Mouse (Mus musculus) urinary bladder, adult 2 months (tissue): ENCODE results near the gene Acbd5. TPM values are rescaled to one million over a fixed set of nuclear protein-coding genes. Genes with fewer than 3 reads are reported as not detected.
"Not testable (repeated sequence)": the region's sequence is repeated elsewhere in the genome, so short reads cannot be mapped to it uniquely, and the experiment has no call there.

Source experiments
- DNase-seq: peaks from one replicate; pipeline ENCODE4 v3.0.0; 2022; ENCODE audit warnings: low spot score
- polyA plus RNA-seq: library from polyadenylated mRNA; depleted of rRNA; stranded (reverse); fragments of >200 nt; gene quantifications from 2 replicates; pipeline ENCODE4 v1.2.3, GENCODE M21; 2012; rRNA removed

The Acbd5 gene
- 20.3 and 23.0 TPM in 2 replicates for polyA plus RNA-seq

GRCm38 (mm10) chr2:23067552-23068369 is at the start of gene Acbd5:
TSS of gene Acbd5 (plus strand) at chr2:23068167.
- peak; percentile 85 for DNase-seq

DNA sequence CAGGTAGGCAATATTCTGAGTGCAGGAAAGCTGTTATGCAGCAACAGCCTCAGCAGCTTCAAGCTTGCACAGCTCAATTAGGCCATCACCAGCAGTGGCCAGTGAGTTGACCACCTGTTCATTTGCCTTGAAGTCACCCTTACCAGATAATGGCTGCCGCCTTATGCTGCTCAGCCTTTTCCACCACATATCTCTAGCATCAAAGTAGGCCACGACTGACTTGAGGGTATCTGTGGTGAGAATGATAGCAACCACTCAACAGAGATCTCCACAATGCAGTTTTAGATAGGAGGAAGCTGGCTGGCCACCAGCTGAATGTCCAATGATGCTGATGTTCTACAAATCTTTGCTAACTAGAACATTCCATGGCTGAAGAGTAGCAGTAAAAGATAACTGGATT is 48.8 kb upstream of the Acbd5 start:
- no peak for DNase-seq

GRCm38 (mm10) chr2:23021320-23021719 is 46.6 kb upstream of the Acbd5 start:
- DNase-seq: no peak

GRCm38 (mm10) chr2:23021721-23022120 is 46.2 kb upstream of the Acbd5 start:
- no peak for DNase-seq

- no peak for DNase-seq
Measured at GRCm38 (mm10) chr2:23023023-23023422, 44.9 kb upstream of the Acbd5 start.

DNA sequence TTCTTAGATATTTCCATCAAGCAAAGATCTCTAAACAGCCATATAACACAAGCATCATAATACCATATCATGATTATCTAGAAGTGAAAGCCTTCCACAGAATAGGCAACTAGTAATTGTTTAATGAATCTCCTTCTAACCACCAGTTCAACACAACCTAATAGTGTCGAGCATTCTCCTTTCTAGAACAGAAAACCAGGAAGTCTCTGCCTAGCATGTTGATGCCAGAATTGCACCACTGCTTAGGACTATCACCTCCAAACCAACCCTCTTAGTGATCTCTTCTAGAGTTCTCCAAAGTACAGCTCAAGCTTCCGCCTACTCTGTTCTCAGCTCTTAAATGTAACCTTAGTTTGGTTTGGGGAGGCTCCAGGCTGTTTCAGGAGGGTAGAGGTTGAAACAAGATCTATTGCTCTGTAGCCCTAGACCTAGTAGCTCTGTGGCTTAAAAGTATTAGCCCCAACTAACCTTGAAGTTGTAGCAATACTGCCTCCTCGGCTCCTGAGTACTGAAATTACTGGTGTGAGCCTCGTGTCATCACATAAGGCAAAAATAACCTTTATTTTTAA is 44.2 kb upstream of the Acbd5 start:
- DNase-seq: no peak

- no peak for DNase-seq
Measured at GRCm38 (mm10) chr2:23026379-23026778, 41.6 kb upstream of the Acbd5 start.

DNA sequence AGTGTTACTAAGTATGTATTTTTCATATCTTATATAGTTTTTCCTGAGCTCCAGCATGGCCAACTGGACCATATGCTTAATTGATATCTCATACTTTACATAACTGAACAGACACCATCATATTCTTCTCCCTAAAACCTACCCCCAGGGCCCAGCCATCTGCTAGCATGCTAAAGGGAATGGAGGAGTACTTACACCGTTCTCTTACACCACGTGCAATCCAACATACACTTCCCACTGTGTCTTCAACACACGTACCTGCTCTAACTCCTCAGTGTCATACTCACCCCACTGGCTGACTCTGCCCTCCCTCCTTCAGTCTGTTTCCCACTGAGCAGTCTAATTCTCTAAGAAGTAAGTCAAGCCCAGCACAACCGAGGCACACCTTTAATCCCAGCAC is 39.1 kb upstream of the Acbd5 start:
- DNase-seq: no peak

DNA sequence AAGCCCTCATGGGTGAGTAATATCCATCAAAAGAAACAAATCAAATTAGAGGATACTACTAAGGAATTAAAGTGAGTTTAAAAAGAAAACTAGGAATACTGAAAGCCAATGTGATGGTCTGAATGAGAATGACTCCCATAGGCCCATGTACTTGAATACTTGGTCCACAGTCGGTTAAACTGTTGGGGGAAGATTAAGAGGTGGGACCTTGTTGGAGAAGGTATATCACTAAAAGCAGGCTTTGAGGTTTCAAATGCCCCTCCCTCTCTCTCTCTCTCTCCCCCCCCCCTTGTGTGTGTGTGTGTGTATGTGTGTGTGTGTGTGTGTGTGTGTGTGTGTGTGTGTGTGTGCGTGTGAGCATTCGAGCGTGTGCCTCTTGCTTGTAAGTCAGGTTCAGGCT is 37.3 kb upstream of the Acbd5 start:
- DNase-seq: no peak

GRCm38 (mm10) chr2:23034692-23035435 is 33.1 kb upstream of the Acbd5 start:
- DNase-seq: no peak

- DNase-seq: no peak
Measured at GRCm38 (mm10) chr2:23035467-23035866, 32.5 kb upstream of the Acbd5 start.

GRCm38 (mm10) chr2:23039082-23040000 is 28.6 kb upstream of the Acbd5 start:
- DNase-seq: peak; percentile 81

DNA sequence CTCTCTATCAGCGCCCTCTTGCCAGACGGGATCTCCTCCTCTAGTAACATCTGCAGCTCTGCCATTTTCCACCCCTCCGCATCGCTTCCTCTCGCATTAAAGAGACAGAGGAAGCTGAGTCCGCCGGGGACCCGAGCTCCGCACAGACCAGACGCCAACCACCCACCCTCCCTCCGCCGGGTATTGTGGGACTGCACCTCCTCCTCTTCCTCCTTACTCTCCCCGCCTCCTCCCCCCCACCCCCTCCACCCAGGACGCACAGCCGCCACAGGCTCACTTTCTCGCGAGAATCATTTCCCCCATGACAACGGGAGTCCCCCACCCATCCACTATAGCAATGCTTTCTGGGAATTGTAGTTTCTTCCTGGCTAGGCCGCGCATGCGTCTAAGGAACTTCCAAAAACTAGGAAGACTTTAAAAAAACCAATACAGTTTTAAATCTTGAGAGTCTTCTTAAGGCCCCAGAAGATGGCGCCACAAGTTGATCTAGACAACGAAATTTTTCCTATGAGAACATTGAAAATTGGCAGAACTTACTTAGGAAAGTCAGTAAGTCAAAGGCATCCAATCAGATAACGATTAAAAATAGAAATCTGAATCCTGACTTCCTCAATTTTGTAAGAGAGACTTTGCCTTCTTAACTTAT is 27.8 kb upstream of the Acbd5 start, which contains the start of gene Abi1:
TSS of gene Abi1 (minus strand) at position 241 of the 646 bp plus-strand sequence.
- DNase-seq: no peak

DNA sequence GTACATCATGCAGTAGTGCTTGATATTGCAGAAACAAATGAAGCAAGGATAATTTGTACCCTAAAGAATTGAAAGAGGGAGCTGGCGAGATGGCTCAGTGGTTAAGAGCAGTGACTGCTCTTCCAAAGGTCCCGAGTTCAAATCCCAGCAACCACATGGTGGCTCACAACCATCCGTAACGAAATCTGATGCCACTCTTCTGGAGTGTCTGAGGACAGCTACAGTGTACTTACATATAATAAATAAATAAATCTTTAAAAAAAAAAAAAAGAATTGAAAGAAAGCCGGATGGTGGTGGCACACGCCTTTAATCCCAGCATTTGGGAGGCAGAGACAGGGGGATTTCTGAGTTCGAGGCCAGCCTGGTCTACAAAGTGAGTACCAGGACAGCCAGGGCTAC is 27.3 kb upstream of the Acbd5 start:
- DNase-seq: not testable (repeated sequence)

GRCm38 (mm10) chr2:23041457-23041856 is 26.5 kb upstream of the Acbd5 start:
- DNase-seq: no peak

GRCm38 (mm10) chr2:23042189-23042588 is 25.8 kb upstream of the Acbd5 start:
- DNase-seq: no peak

GRCm38 (mm10) chr2:23045703-23046102 is 22.3 kb upstream of the Acbd5 start:
- no peak for DNase-seq

GRCm38 (mm10) chr2:23048006-23048405 is 20.0 kb upstream of the Acbd5 start:
- DNase-seq: no peak

DNA sequence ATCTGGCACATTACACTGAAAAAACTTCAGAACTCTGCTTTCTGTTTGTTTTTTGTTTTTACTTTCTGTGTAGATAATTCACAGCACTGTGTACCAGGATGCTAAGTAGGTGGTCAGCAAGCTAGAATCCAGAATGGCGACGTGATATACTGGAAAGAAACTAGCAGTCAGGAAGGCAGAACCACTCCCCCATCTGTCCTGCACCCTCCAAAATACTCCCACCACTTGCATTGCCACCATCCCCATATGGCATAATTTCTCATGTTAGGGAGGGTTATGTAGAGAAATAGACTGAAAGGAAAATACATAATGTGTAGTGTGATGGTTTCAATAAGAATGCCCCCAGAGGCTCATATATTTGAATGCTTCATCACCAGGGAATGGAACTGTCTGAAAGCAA is 16.1 kb upstream of the Acbd5 start:
- no peak for DNase-seq

- no peak for DNase-seq
Measured at GRCm38 (mm10) chr2:23052523-23052922, 15.4 kb upstream of the Acbd5 start.

GRCm38 (mm10) chr2:23068370-23068737 is 387 bp downstream of the Acbd5 start:
- no peak for DNase-seq
